Mouse (Mus musculus) intestine, embryonic 14.5 days (tissue): ENCODE measurements around the gene Spop. TPM values are rescaled to one million over a fixed set of nuclear protein-coding genes. Genes with fewer than 3 reads are reported as not detected.

Experiments
- ATAC-seq: fragments of 200-750 bp; cut with Nextera tagmentation; replicated peaks from 2 replicates; pipeline ENCODE4 v1.8.0; 2017; ENCODE audit warnings: low read depth, moderate number of reproducible peaks, moderate TSS enrichment, moderate library complexity; ENCODE audit not compliant: low FRiP score, low TSS enrichment
- DNase-seq: peaks from one replicate; pipeline ENCODE4 v3.0.0-alpha.2; 2018; ENCODE audit warnings: low spot score
- H3K27ac ChIP-seq: fragments of 300-500 bp; sonication (generic); 2 replicates; pipeline ENCODE4 v1.5.1; 2014; ENCODE audit warnings: low read depth, mild to moderate bottlenecking, control low read depth
- H3K27me3 ChIP-seq: fragments of 300-500 bp; sonication (generic); replicated peaks from 2 replicates; pipeline ENCODE4 v1.6.1; 2014; ENCODE audit warnings: low read length, control low read depth; ENCODE audit not compliant: control insufficient read depth, insufficient read depth
- H3K36me3 ChIP-seq: fragments of 300-500 bp; sonication (generic); 2 replicates; pipeline ENCODE4 v1.6.1; 2014; ENCODE audit warnings: low read length, control low read depth; ENCODE audit not compliant: control insufficient read depth, insufficient read depth
- H3K4me1 ChIP-seq: fragments of 300-500 bp; sonication (generic); replicated peaks from 2 replicates; pipeline ENCODE4 v1.6.1; 2014; ENCODE audit warnings: low read length, control low read depth, mixed read lengths; ENCODE audit not compliant: control insufficient read depth, insufficient read depth
- H3K4me2 ChIP-seq: fragments of 300-500 bp; sonication (generic); 2 replicates; pipeline ENCODE4 v1.6.1; 2014; ENCODE audit warnings: low read length
- H3K4me3 ChIP-seq: fragments of 300-500 bp; sonication (generic); 2 replicates; pipeline ENCODE4 v1.5.1; 2014; ENCODE audit warnings: low read depth, low read length, control low read depth, mixed read lengths
- H3K9ac ChIP-seq: fragments of 300-500 bp; sonication (generic); 2 replicates; pipeline ENCODE4 v1.6.1; 2014; ENCODE audit warnings: mild to moderate bottlenecking, low read length
- H3K9me3 ChIP-seq: fragments of 300-500 bp; sonication (generic); 2 replicates; pipeline ENCODE4 v1.6.1; 2016; ENCODE audit warnings: low read length, control low read depth; ENCODE audit not compliant: control insufficient read depth
- WGBS: fragments of 180-500 bp; shearing (Covaris S2); extraction: QIAGEN DNeasy Blood & Tissue Kit; methylation state at CpG from one replicate; pipeline ENCODE4 v1.1.7; 2014; 5-methylcytosine and 5-hydroxymethylcytosine counted together
- polyA plus RNA-seq: library from polyadenylated mRNA; unstranded; fragments of >200 nt; fragmentation: Nextera tagmentation; extraction: Ambion mirVana; gene quantifications from 2 replicates; pipeline ENCODE4 v1.2.1, GENCODE M21; 2014

The Spop gene
- polyA plus RNA-seq, 1 experiment from 2014 or later: 95.5 TPM

GRCm38 (mm10) chr11:95392708-95393499 is 21.0 kb upstream of the Spop start:
- H3K9me3 ChIP-seq: no peaks in the 10 kb centered on the region
- H3K4me1 ChIP-seq: no peaks in the 10 kb centered on the region
- no peak for DNase-seq
- no peak overlapping the region for H3K9ac ChIP-seq
- WGBS: 75% methylated on average over 11 of the region's 11 CpGs
- no peak overlapping the region for H3K4me2 ChIP-seq
- H3K27ac ChIP-seq: no peak overlapping the region
- H3K4me3 ChIP-seq: no peak overlapping the region
- no peaks in the 10 kb centered on the region for H3K27me3 ChIP-seq
- peaks cover 46% of the 10 kb centered on the region for H3K36me3 ChIP-seq
- ATAC-seq: no peak

GRCm38 (mm10) chr11:95393500-95393816 is 20.4 kb upstream of the Spop start:
- no peak overlapping the region for H3K9ac ChIP-seq
- WGBS: 20% methylated on average over 5 of the region's 5 CpGs
- H3K4me3 ChIP-seq: no peak overlapping the region
- peaks cover 40% of the 10 kb centered on the region for H3K36me3 ChIP-seq
- no peak for ATAC-seq
- no peaks in the 10 kb centered on the region for H3K9me3 ChIP-seq
- H3K4me1 ChIP-seq: no peaks in the 10 kb centered on the region
- no peaks in the 10 kb centered on the region for H3K27me3 ChIP-seq
- no peak for DNase-seq
- no peak overlapping the region for H3K27ac ChIP-seq
- no peak overlapping the region for H3K4me2 ChIP-seq

- no peaks in the 10 kb centered on the region for H3K27me3 ChIP-seq
- no peak overlapping the region for H3K4me3 ChIP-seq
- WGBS: 40% methylated on average over 5 of the region's 5 CpGs
- DNase-seq: no peak
- H3K4me2 ChIP-seq: no peak overlapping the region
- no peak overlapping the region for H3K27ac ChIP-seq
- peaks cover 34% of the 10 kb centered on the region for H3K36me3 ChIP-seq
- no peak for ATAC-seq
- no peaks in the 10 kb centered on the region for H3K9me3 ChIP-seq
- H3K9ac ChIP-seq: no peak overlapping the region
- H3K4me1 ChIP-seq: no peaks in the 10 kb centered on the region
Observed at GRCm38 (mm10) chr11:95394112-95394511, 19.8 kb upstream of the Spop start.

GRCm38 (mm10) chr11:95396548-95396947 is 17.3 kb upstream of the Spop start:
- no peak for ATAC-seq
- Histone ChIP-seq H3K27me3 (no peaks in the 10 kb centered on the region), H3K4me3 (no peak overlapping the region), H3K36me3 (peaks cover 10% of the 10 kb centered on the region; the same call in 1 of the 2 replicates), H3K4me2 (no peak overlapping the region), H3K9ac (no peak overlapping the region), H3K4me1 (no peaks in the 10 kb centered on the region), H3K9me3 (no peaks in the 10 kb centered on the region), H3K27ac (no peak overlapping the region)
- WGBS: 59% methylated on average over 1 of the region's 1 CpGs
- no peak for DNase-seq

GRCm38 (mm10) chr11:95397843-95398835 is 15.7 kb upstream of the Spop start:
- DNase-seq: peak; percentile 92
- no peaks in the 10 kb centered on the region for H3K36me3 ChIP-seq
- no peak overlapping the region for H3K9ac ChIP-seq
- ATAC-seq: no peak
- 53% methylated on average over 14 of the region's 14 CpGs for WGBS
- no peaks in the 10 kb centered on the region for H3K4me1 ChIP-seq
- no peak overlapping the region for H3K4me2 ChIP-seq
- no peaks in the 10 kb centered on the region for H3K9me3 ChIP-seq
- no peaks in the 10 kb centered on the region for H3K27me3 ChIP-seq
- H3K4me3 ChIP-seq: no peak overlapping the region
- no peak overlapping the region for H3K27ac ChIP-seq

DNA sequence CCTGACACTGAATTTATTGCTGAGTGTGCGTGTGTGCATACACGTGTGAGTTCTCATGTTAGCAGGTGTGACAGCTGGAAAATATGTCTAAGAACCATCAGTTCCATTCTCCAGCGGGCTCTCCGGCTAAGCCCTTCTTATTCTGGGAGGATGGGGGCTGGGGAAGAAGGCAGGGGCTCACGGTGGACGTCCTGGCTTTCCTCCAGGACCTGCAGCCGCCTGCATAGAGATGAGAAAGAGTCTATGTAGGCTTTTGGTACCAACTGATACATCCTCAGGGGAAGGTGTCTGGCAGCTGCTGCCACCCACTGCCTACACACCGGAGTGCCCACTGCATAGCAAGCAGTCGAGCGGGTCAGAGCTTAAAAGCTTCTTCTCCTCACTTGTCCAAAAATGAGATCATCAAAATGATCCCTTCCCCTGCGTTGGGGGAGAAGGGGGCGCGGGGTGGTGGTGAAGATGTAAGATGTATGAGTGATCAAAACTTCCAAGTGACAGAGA is 14.3 kb upstream of the Spop start:
- H3K9ac ChIP-seq: no peak overlapping the region
- no peak for DNase-seq
- no peak overlapping the region for H3K4me3 ChIP-seq
- H3K27me3 ChIP-seq: no peaks in the 10 kb centered on the region
- H3K27ac ChIP-seq: no peak overlapping the region
- H3K4me1 ChIP-seq: no peaks in the 10 kb centered on the region
- no peak for ATAC-seq
- 71% methylated on average over 13 of the region's 13 CpGs for WGBS
- H3K4me2 ChIP-seq: no peak overlapping the region
- no peaks in the 10 kb centered on the region for H3K36me3 ChIP-seq
- no peaks in the 10 kb centered on the region for H3K9me3 ChIP-seq

- DNase-seq (no peak), ATAC-seq (no peak)
- Histone ChIP-seq H3K36me3 (no peaks in the 10 kb centered on the region), H3K4me3 (no peak overlapping the region), H3K4me1 (no peaks in the 10 kb centered on the region), H3K27ac (no peak overlapping the region), H3K9ac (no peak overlapping the region), H3K27me3 (no peaks in the 10 kb centered on the region), H3K4me2 (no peak overlapping the region), H3K9me3 (no peaks in the 10 kb centered on the region)
- WGBS: 91% methylated on average over 5 of the region's 5 CpGs
Observed at GRCm38 (mm10) chr11:95401568-95401967, 12.3 kb upstream of the Spop start.

DNA sequence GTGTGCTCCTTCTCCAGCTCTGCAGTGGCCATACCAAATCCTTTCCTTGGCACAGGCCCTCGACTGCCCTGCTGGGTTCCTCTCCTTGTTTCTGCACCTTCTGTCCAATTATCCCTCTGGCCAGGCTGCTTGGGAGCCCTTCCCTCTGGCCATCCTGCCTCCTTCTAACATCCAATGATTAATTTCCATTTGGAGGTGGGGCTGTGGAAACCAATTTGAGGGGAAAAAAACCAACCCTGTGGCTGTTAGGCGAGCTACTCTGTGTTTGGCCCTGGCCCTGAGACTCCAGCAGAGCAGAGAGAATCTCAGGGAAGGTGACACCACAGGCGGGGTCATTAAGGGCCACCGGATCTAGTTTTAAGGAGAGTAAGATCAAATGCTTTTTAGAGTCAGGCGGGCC is 11.7 kb upstream of the Spop start:
- Histone ChIP-seq H3K9me3 (no peaks in the 10 kb centered on the region), H3K36me3 (no peaks in the 10 kb centered on the region), H3K4me3 (no peak overlapping the region), H3K4me1 (no peaks in the 10 kb centered on the region), H3K4me2 (no peak overlapping the region), H3K9ac (no peak overlapping the region), H3K27me3 (no peaks in the 10 kb centered on the region), H3K27ac (no peak overlapping the region)
- DNase-seq (no peak), ATAC-seq (no peak)
- 27% methylated on average over 5 of the region's 5 CpGs for WGBS
